Mouse (Mus musculus): ENCODE measurements at regions not wholly inside any gene's neighbourhood (a gene's known extent, or its start where the extent isn't known, plus 50 kb on each side); places are given as distances from the start of the nearest gene placed in this dataset.

- DNase-seq (ENCODE audit: low spot score in 2 of 2) = no peak
These were observed 156.0 kb downstream of the Efnb1 start for GRCm38 (mm10) chrX:99291965-99292364.

DNA sequence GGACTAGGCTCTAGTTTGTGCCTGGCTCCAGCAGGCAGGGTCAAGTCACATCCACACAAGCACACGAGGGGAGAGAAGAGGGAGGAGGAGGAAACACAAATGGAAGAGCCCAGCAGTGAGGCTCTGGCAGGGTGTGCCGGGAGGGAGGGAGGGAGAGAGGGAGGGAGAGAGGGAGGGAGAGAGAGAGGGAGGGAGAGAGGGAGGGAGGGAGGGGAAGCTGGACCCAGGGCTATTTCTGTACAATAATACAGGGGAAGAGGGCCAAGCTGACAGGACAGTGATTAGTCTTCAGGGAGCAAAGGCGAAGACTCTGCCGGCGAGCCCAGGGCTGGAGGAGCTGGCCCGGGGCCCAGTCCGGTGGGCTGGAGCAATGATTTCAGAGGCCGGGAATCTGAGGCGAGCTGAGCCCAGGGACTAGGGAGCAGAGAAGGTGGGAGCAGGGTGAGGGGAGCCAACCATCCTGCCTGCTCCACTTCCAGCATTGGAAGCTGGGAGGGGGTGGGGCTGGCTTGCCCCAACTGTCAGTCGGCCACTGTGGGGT is 155.6 kb downstream of the Efnb1 start:
- DNase-seq (ENCODE audit: low spot score in 2 of 2) = no peak

DNA sequence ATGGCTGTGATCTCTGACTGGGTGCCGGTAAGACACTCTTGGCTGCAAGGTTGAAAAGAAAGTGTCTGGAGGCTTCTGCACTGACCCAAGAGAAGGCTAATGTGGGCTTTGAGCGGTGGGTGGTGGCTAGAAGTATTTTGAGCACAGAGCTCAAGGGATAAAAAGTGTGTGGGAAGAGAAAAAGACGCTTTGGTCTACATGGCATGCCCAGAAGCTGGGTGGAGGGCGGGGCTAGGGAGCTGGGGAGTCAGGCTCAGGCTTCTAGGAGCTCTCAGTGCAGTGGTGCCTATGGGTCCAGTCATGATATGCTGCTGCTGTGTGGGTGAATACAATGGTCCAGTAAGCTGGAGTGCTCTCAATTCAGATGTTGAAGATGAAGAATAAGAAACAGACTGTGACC is 152.1 kb downstream of the Efnb1 start:
- DNase-seq (ENCODE audit: low spot score in 2 of 2) = no peak

DNA sequence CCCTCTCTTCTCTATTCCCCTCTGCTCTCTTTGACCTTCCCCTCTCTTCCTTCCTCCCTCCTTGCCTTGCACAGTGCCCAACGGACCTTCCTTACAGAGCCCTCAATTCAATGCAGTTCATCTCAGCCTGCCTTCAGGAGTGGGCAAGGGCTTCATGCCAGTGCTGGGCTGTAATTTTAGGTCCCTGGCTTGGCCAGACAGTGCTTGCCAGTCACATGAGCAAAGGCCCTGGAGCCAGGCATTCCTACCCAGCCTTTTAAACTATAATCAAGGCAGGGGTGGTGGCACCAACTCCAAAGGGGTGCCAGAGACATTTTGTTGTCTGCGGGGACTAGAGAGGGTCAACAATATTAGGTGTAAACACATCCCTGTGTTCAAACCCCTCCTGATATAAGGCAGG is 150.9 kb downstream of the Efnb1 start:
- DNase-seq (ENCODE audit: low spot score in 2 of 2) = no peak

GRCm38 (mm10) chrX:99285611-99286010 is 149.7 kb downstream of the Efnb1 start:
- DNase-seq (ENCODE audit: low spot score in 2 of 2) = no peak

DNA sequence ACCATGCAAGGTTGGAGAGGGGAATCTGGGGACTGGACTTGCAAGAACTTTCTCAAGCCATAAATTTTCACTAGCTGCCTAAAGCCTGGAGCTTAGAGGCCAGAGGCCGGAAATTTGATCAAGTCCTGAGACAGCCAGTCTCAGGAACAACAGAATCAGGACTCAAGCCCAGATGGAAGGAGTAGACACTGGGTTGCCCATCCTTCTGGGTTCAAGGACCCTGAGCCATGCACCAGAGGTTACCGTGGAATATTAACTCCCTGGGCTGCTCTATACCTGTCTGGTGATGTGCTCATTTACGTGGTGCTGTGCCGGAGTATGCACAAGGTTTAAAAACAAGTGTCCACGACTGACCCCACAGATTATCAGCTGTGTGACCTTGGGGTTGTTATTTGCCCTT is 145.1 kb downstream of the Efnb1 start:
- no peak for DNase-seq (ENCODE audit: low spot score in 2 of 2)

- no peak for DNase-seq (ENCODE audit: low spot score in 2 of 2)
These were observed 144.6 kb downstream of the Efnb1 start for GRCm38 (mm10) chrX:99280543-99280942.

DNA sequence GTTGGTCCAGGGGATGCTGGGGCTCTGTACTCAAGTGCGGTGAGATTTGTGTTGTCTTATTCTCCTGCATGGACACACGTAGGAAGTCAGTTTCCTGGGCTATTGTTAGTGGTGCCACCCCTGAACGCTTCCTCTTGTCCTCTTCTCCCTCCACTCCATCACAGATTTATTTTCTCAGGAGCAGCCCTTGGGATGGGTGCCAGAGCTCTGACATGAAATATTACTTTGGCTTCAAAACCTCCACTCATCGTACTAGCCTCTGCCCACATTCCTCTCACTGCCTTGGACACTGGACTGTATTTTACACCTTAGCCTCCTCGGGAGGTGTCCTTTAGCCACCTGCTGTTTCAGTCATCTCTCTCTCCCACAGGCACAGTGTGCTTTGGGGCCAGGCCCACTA is 139.6 kb downstream of the Efnb1 start:
- DNase-seq (ENCODE audit: low spot score in 2 of 2) = no peak

GRCm38 (mm10) chrX:99271908-99272307 is 136.0 kb downstream of the Efnb1 start:
- no peak for DNase-seq (ENCODE audit: low spot score in 2 of 2)

DNA sequence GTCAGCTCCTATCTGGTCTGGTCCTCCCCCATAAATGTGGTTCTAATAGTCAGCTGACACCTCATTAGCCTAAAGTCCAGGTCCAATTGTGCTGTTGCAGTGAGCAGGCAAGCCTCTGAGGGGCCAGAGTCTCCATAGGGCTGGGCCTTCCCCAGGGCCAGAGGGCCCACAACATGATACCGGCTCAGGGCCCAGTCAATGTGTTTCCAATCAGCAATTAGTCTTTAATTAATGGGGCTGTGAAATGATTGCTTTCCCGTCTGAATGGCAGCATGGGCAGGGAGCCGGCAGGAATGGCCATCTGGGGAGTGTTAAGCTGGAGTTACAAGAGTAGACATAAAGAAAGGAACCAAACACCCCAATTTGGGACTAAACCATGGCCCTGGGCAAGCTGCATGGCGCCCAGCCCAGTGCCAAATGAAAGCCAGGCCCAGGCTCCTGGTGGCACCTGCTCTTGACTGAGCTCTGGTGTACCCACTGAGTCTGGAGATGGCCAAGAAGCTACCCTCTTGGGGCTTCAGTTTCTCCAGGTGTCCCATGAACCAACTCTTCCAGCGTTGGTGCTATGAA is 113.2 kb downstream of the Efnb1 start:
- no peak for DNase-seq (ENCODE audit: low spot score in 2 of 2)

GRCm38 (mm10) chrX:99248181-99248580 is 112.3 kb downstream of the Efnb1 start:
- no peak for DNase-seq (ENCODE audit: low spot score in 2 of 2)

- DNase-seq (ENCODE audit: low spot score in 2 of 2) = no peak
These were observed 110.8 kb downstream of the Efnb1 start for GRCm38 (mm10) chrX:99246704-99247103.

- no peak for DNase-seq (ENCODE audit: low spot score in 2 of 2)
These were observed 110.1 kb downstream of the Efnb1 start for GRCm38 (mm10) chrX:99246051-99246450.

DNA sequence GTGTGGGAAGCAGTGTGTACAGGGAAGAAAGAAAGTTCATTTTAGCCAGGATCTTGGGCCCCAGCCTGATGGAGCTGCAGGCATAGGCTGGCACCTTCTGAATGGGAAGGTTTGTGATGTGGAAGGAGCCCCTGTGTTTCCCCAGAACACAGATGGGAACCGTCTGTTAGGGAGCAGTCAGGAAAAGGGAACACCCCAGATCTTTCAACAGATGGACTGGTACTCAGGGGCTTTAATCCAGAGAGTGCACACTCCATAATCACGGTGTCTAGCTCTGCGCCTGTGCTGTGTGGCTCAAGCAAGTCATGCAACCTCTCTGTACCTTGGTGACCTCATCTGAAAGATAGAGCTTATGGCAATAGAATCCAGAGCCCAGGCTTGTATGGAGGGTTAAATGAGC is 109.6 kb downstream of the Efnb1 start:
- no peak for DNase-seq (ENCODE audit: low spot score in 2 of 2)

GRCm38 (mm10) chrX:99243251-99243650 is 107.3 kb downstream of the Efnb1 start:
- DNase-seq (ENCODE audit: low spot score in 2 of 2) = no peak

DNA sequence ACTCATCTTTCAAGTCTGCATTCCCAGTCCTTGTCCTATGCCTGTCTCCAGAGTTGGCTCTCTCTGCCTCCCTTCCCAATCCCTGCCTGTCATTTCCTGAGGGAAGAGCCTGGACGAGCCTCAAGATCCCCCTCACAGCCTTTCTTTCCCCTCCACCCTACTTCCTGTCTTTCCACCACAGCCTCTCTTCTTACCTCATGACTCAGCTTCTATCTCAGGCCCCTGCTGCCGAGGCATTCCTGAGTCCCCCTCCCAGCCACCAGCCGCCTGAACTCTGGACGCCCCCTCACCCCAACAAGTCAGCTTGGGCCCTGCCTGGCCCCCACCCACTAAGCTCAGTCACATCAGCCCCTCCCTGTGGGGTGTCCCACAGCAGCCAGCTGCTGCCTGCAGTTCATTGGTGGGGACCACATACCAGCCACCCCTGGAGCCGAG is 105.8 kb downstream of the Efnb1 start:
- no peak for DNase-seq (ENCODE audit: low spot score in 2 of 2)

DNA sequence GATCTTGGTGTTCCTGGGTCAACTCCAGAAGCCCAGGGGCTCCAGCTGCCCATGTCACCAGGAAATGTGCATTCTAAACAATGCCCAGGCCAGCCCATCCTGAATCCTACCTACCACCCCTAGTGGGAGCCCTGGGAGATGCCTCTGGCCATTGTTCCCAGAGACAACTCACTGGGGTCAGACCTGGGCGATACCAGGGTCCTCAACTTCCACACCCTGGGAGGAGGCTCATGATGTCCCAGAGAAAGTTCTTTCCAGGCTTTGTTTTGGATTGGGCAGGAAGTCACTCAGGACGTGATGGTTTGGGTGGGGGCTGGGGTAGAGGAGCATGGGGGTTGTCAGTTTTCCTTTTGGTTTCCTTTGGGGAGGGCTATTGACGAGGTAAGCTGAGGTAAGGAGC is 97.1 kb downstream of the Efnb1 start:
- no peak for DNase-seq (ENCODE audit: low spot score in 2 of 2)

DNA sequence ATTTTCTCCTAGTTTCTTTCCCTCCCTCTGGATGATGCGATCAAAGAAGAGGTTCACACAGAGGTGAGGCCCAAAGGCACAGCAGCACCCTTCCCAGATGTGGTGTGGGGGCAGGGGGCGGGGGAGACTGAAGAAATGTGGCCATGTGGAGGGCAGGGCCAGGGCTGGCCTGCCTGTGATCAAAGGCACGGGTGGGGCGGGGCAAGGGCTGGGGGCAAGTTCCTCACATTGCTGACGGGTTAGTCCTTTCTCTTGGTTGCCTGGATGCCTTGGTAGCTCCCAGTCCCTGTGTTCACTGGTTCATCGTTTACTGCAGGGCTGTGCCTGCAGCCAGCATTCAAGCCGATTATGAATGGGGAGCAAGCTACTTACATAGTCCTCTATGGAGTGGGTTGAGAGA is 96.4 kb downstream of the Efnb1 start:
- DNase-seq (ENCODE audit: low spot score in 2 of 2) = no peak

- no peak for DNase-seq (ENCODE audit: low spot score in 2 of 2)
These were observed 89.3 kb downstream of the Efnb1 start for GRCm38 (mm10) chrX:99225111-99225752.

DNA sequence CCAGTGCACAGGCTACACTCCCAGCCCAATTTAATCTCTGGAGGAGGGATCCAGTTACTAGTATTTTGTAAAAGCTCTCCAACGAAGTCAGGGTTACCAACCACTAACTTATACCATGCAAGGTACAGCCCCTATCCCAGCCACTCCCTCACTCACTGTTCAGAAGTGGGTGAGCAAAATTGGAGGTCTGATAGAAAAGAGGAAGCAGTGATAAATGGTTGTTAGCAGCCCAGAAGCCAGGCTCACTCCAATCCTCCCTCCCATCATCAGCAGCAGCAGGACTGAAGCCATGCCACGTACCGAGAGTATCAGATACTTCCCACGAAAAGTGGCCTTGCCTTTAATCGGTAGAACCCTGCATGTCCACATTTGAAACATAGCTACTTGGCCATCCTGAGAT is 86.1 kb downstream of the Efnb1 start:
- no peak for DNase-seq (ENCODE audit: low spot score in 2 of 2)

DNA sequence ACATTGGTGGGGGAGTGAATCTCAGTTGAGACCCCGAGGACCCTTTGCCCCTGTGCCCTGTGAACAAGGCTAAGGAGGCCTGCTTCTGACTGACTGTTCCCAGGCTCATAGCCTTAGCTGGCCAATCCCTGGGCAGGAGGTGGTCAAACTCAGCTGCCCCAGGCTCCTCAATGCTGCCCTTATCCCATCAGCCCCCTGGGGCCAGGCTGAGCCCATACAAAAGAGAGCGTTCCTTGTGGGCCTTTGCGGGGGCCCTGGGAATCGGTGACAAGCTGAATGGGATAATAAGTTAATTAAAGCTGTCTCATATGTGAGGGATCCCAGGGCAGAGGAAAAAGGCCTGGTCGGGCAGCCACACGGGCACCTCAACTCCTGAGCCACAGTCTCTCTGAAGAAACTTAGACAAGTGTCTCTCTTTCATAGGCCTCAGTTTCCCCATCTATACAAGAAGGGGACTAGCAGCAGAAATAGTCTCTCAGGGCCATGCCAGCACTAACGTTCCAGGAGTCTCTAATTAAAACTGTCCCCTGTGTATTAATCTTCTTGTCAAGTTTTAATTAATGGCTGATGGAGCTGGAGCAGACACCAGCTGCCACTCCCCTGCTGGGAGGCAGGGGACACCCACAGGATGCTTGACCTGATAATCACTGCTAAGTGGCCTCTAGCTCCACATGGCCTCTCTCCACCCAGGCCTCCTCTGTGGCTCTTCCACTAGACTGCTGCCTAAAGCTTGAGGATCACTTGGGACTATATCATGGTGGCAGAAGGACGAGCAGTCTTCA is 84.9 kb downstream of the Efnb1 start:
- no peak for DNase-seq (ENCODE audit: low spot score in 2 of 2)

- no peak for DNase-seq (ENCODE audit: low spot score in 2 of 2)
These were observed 82.3 kb downstream of the Efnb1 start for GRCm38 (mm10) chrX:99218213-99218612.
